Mouse (Mus musculus): ENCODE measurements around the gene Morc3.
"Not testable (repeated sequence)": the region's sequence is repeated elsewhere in the genome, so short reads cannot be mapped to it uniquely, and the experiment has no call there.

Morc3 gene

GRCm38 (mm10) chr16:93818691-93819324 lies 13.1 kb upstream of the Morc3 start:
- in situ Hi-C loops (cut with MboI; ENCODE audit: unreplicated experiment in 2 of 2) = no loop called here

- in situ Hi-C loops (cut with MboI; ENCODE audit: unreplicated experiment in 2 of 2) = no loop called here
Measured at GRCm38 (mm10) chr16:93819325-93819696, 12.6 kb upstream of the Morc3 start.

- in situ Hi-C loops (cut with MboI; ENCODE audit: unreplicated experiment in 2 of 2) = no loop called here
Measured at GRCm38 (mm10) chr16:93820040-93820439, 11.9 kb upstream of the Morc3 start.

GRCm38 (mm10) chr16:93821706-93822105 lies 10.2 kb upstream of the Morc3 start:
- in situ Hi-C loops (cut with MboI; ENCODE audit: unreplicated experiment in 2 of 2) = no loop called here

- in situ Hi-C loops (cut with MboI; ENCODE audit: unreplicated experiment in 2 of 2) = not testable (repeated sequence)
Measured at GRCm38 (mm10) chr16:93822433-93823225, 9.3 kb upstream of the Morc3 start.

- in situ Hi-C loops (cut with MboI; ENCODE audit: unreplicated experiment in 2 of 2) = no loop called here
Measured at GRCm38 (mm10) chr16:93824799-93825198, 7.1 kb upstream of the Morc3 start.

- in situ Hi-C loops (cut with MboI; ENCODE audit: unreplicated experiment in 2 of 2) = no loop called here
Measured at GRCm38 (mm10) chr16:93825463-93825862, 6.5 kb upstream of the Morc3 start.

GRCm38 (mm10) chr16:93826054-93826453 lies 5.9 kb upstream of the Morc3 start:
- in situ Hi-C loops (cut with MboI; ENCODE audit: unreplicated experiment in 2 of 2) = no loop called here

GRCm38 (mm10) chr16:93826478-93826877 lies 5.4 kb upstream of the Morc3 start:
- in situ Hi-C loops (cut with MboI; ENCODE audit: unreplicated experiment in 2 of 2) = not testable (repeated sequence)

- in situ Hi-C loops (cut with MboI; ENCODE audit: unreplicated experiment in 2 of 2) = no loop called here
Measured at GRCm38 (mm10) chr16:93826909-93827308, 5.0 kb upstream of the Morc3 start.

- in situ Hi-C loops (cut with MboI; ENCODE audit: unreplicated experiment in 2 of 2) = no loop called here
Measured at GRCm38 (mm10) chr16:93829526-93829925, 2.4 kb upstream of the Morc3 start.

GRCm38 (mm10) chr16:93830071-93830470 lies 1.9 kb upstream of the Morc3 start:
- in situ Hi-C loops (cut with MboI; ENCODE audit: unreplicated experiment in 2 of 2) = no loop called here

- in situ Hi-C loops (cut with MboI; ENCODE audit: unreplicated experiment in 2 of 2) = no loop called here
Measured at GRCm38 (mm10) chr16:93830916-93831315, 1.0 kb upstream of the Morc3 start.

- in situ Hi-C loops (cut with MboI; ENCODE audit: unreplicated experiment in 2 of 2) = no loop called here
Measured at GRCm38 (mm10) chr16:93832451-93833276, 743 bp downstream of the Morc3 start.

GRCm38 (mm10) chr16:93833551-93833950 lies 1.6 kb downstream of the Morc3 start:
- in situ Hi-C loops (cut with MboI; ENCODE audit: unreplicated experiment in 2 of 2) = no loop called here

GRCm38 (mm10) chr16:93834076-93834475 lies 2.2 kb downstream of the Morc3 start:
- in situ Hi-C loops (cut with MboI; ENCODE audit: unreplicated experiment in 2 of 2) = no loop called here

GRCm38 (mm10) chr16:93839049-93839448 lies 7.1 kb downstream of the Morc3 start:
- in situ Hi-C loops (cut with MboI; ENCODE audit: unreplicated experiment in 2 of 2) = no loop called here

GRCm38 (mm10) chr16:93850527-93850926 lies 18.6 kb downstream of the Morc3 start:
- in situ Hi-C loops (cut with MboI; ENCODE audit: unreplicated experiment in 2 of 2) = no loop called here

- in situ Hi-C loops (cut with MboI; ENCODE audit: unreplicated experiment in 2 of 2) = no loop called here
Measured at GRCm38 (mm10) chr16:93859967-93860366, 28.0 kb downstream of the Morc3 start.

GRCm38 (mm10) chr16:93860686-93861085 lies 28.8 kb downstream of the Morc3 start:
- in situ Hi-C loops (cut with MboI; ENCODE audit: unreplicated experiment in 2 of 2) = no loop called here

GRCm38 (mm10) chr16:93874841-93875240 lies 42.9 kb downstream of the Morc3 start:
- in situ Hi-C loops (cut with MboI; ENCODE audit: unreplicated experiment in 2 of 2) = no loop called here
